Mouse (Mus musculus) forebrain, postnatal 0 days (tissue): ENCODE results near the gene Ttc16. TPM values are rescaled to one million over a fixed set of nuclear protein-coding genes. Genes with fewer than 3 reads are reported as not detected.

Experiments
- ATAC-seq: fragments of 200-750 bp; cut with Nextera tagmentation; 2 replicates; pipeline ENCODE4 v1.8.0; 2017; ENCODE audit warnings: mild to moderate bottlenecking, moderate library complexity
- DNase-seq: peaks from one replicate; pipeline ENCODE4 v3.0.0-alpha.2; 2015
- H3K27ac ChIP-seq: fragments of 300-500 bp; sonication (generic); 2 replicates; pipeline ENCODE4 v1.5.1; 2014; ENCODE audit warnings: low read depth, mild to moderate bottlenecking, antibody characterized with exemption, low read length, moderate library complexity, mixed read lengths
- H3K27me3 ChIP-seq: fragments of 300-500 bp; sonication (generic); 2 replicates; pipeline ENCODE4 v1.6.1; 2014; ENCODE audit warnings: mild to moderate bottlenecking, low read length, mixed read lengths; ENCODE audit not compliant: insufficient read depth
- H3K36me3 ChIP-seq: fragments of 300-500 bp; sonication (generic); 2 replicates; pipeline ENCODE4 v1.6.1; 2014; ENCODE audit warnings: mild to moderate bottlenecking, moderate library complexity; ENCODE audit not compliant: insufficient read depth
- H3K4me1 ChIP-seq: fragments of 300-500 bp; sonication (generic); 2 replicates; pipeline ENCODE4 v1.6.1; 2014; ENCODE audit warnings: antibody characterized with exemption; ENCODE audit not compliant: insufficient read depth
- H3K4me2 ChIP-seq: fragments of 300-500 bp; sonication (generic); 2 replicates; pipeline ENCODE4 v1.6.1; 2014; ENCODE audit warnings: low read depth, mild to moderate bottlenecking, moderate library complexity
- H3K4me3 ChIP-seq: fragments of 300-500 bp; sonication (generic); 2 replicates; pipeline ENCODE4 v1.5.1; 2014; ENCODE audit warnings: low read depth, low read length, mixed read lengths
- H3K9ac ChIP-seq: fragments of 300-500 bp; sonication (generic); 2 replicates; pipeline ENCODE4 v1.6.1; 2014; ENCODE audit warnings: mild to moderate bottlenecking
- H3K9me3 ChIP-seq: fragments of 300-500 bp; sonication (generic); 2 replicates; pipeline ENCODE4 v1.6.1; 2016; ENCODE audit warnings: low read length
- CTCF ChIP-seq: sonication (generic); IDR thresholded peaks from 2 replicates; pipeline ENCODE4 v1.5.1; 2016; ENCODE audit warnings: antibody characterized with exemption, control low read depth, low read depth
- WGBS: fragments of 180-500 bp; shearing (Covaris S2); extraction: QIAGEN DNeasy Blood & Tissue Kit; methylation state at CpG from one replicate; pipeline ENCODE4 v1.1.7; 2014; 5-methylcytosine and 5-hydroxymethylcytosine counted together
- polyA plus RNA-seq: library from polyadenylated mRNA; unstranded; fragments of >200 nt; fragmentation: Nextera tagmentation; extraction: Ambion mirVana; gene quantifications from 2 replicates; pipeline ENCODE4 v1.2.1, GENCODE M21; 2015
- total RNA-seq: library from RNA; depleted of rRNA; stranded (reverse); fragments of >200 nt; gene quantifications from 2 replicates; pipeline ENCODE4 v1.2.3, GENCODE M21; 2014

Ttc16 gene
- total and polyA plus RNA-seq, 2 experiments from 2014 or later = 1.00 to 1.2 TPM

DNA sequence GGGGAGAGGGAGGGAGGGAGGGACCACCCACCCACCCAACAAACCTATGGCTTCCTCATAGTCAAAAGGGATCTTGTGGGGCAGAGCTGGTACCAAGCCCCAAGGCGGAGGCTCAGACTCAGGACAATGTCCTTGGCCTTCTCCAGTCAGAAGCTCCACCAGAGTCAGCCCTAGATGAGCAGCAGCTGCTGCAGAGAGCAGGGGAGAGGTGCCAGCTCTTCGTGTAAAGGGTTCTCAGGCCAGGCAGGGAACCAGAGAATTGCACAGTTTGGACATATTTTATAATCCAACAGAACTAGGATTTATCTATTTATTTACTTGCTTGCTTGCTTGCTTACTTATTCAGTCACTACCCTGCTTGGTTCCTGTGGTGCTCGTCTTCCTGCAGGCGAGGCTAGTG lies 36.1 kb downstream of the Ttc16 start:
- H3K27ac ChIP-seq = no peak overlapping the region
- no peaks in the 10 kb centered on the region for H3K27me3 ChIP-seq
- no peak for TF ChIP-seq CTCF
- peaks cover 2% of the 10 kb centered on the region; the same call in 1 of the 2 replicates for H3K36me3 ChIP-seq
- H3K4me2 ChIP-seq = no peak overlapping the region
- ATAC-seq (no peak), DNase-seq (no peak)
- H3K9me3 ChIP-seq = no peaks in the 10 kb centered on the region
- 64% methylated on average over 4 of the region's 4 CpGs for WGBS
- H3K4me1 ChIP-seq = peaks cover 8% of the 10 kb centered on the region; the same call in 1 of the 2 replicates
- H3K4me3 ChIP-seq = no peak overlapping the region
- H3K9ac ChIP-seq = no peak overlapping the region

- ATAC-seq = no peak
- no peaks in the 10 kb centered on the region for H3K36me3 ChIP-seq
Measured at GRCm38 (mm10) chr2:32737008-32737407, 38.4 kb downstream of the Ttc16 start.

DNA sequence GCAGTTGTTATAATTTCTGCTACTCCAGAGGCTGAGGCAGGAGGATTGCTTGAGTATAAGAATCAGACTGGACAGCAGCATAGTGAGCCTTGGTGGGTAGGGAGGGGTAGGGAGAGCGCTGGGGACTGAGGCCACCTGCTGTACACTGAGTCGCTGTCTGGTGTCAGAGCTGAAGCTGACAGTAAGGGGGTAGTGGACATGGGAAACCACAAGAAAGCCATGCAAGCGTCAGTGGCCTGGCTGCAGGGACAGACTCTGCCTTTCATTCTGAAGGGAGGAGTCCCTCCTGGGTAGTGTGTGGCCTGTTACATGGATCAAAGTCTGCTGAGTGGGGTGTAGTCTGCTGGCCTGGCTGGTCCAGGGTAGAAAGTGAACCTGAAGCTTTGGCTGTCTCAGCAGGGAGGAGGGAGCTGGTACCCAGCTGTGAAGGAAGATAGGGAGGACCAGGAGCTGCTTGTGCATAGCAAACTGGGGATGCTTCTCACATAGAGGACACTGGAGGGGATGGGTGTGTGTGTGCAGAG lies 39.1 kb downstream of the Ttc16 start:
- peaks cover 8% of the 10 kb centered on the region; the same call in 1 of the 2 replicates for H3K4me1 ChIP-seq

More at GRCm38 (mm10) chr2:32737008-32737407, 38.4 kb downstream of the Ttc16 start:
- Histone ChIP-seq H3K4me2 (no peak overlapping the region), H3K4me3 (no peak overlapping the region), H3K9ac (no peak overlapping the region), H3K9me3 (no peaks in the 10 kb centered on the region), H3K4me1 (peaks cover 8% of the 10 kb centered on the region; the same call in 1 of the 2 replicates), H3K27ac (no peak overlapping the region), H3K27me3 (no peaks in the 10 kb centered on the region)
- TF ChIP-seq CTCF = 0 out of 2 replicates have a peak, but pooled peaks have one; percentile 3
- no peak for DNase-seq
- WGBS = 54% methylated on average over 6 of the region's 6 CpGs

GRCm38 (mm10) chr2:32734933-32735332 lies 40.5 kb downstream of the Ttc16 start:
- H3K9ac ChIP-seq = no peak overlapping the region
- H3K36me3 ChIP-seq = no peaks in the 10 kb centered on the region
- H3K9me3 ChIP-seq = no peaks in the 10 kb centered on the region
- H3K4me3 ChIP-seq = no peak overlapping the region
- H3K27ac ChIP-seq = no peak overlapping the region
- WGBS = 68% methylated on average over 4 of the region's 4 CpGs
- no peak for TF ChIP-seq CTCF
- no peak overlapping the region for H3K4me2 ChIP-seq
- DNase-seq = no peak
- H3K4me1 ChIP-seq = peaks cover 3% of the 10 kb centered on the region; the same call in 1 of the 2 replicates
- no peak for ATAC-seq
- H3K27me3 ChIP-seq = no peaks in the 10 kb centered on the region

More for the DNA sequence above, 39.1 kb downstream of the Ttc16 start:
- Histone ChIP-seq H3K4me3 (no peak overlapping the region), H3K36me3 (no peaks in the 10 kb centered on the region), H3K4me2 (no peak overlapping the region), H3K9me3 (no peaks in the 10 kb centered on the region), H3K9ac (no peak overlapping the region), H3K27me3 (no peaks in the 10 kb centered on the region), H3K27ac (no peak overlapping the region)
- TF ChIP-seq CTCF = no peak
- DNase-seq = no peak
- WGBS = 42% methylated on average over 3 of the region's 3 CpGs
- no peak for ATAC-seq

DNA sequence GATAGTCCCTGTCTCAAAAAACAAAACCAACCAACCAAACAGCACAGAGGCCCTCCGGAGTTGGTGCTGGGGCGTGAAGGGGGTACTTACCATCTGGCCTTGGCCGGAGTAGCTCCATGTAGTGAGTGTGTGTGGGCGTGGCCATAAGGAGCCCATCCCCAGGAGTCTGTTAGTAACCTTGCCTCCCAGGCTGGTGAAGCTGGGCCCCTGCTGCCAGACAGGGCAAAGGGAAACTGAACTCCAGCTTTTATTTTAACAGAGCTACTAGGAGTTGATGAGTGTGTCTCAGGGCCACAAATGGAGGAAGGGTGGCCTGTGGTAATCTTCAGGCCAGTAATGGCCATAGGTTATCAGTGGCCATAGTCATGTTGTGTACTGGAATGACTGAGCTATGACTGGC lies 41.0 kb downstream of the Ttc16 start:
- H3K9ac ChIP-seq = no peak overlapping the region
- no peak for TF ChIP-seq CTCF
- H3K27me3 ChIP-seq = no peaks in the 10 kb centered on the region
- no peaks in the 10 kb centered on the region for H3K9me3 ChIP-seq
- H3K4me2 ChIP-seq = no peak overlapping the region
- no peak overlapping the region for H3K4me3 ChIP-seq
- DNase-seq (no peak), ATAC-seq (no peak)
- H3K27ac ChIP-seq = no peak overlapping the region
- no peaks in the 10 kb centered on the region for H3K36me3 ChIP-seq
- no peaks in the 10 kb centered on the region for H3K4me1 ChIP-seq
- WGBS = 48% methylated on average over 4 of the region's 4 CpGs

GRCm38 (mm10) chr2:32732695-32733094 lies 42.7 kb downstream of the Ttc16 start:
- TF ChIP-seq CTCF = no peak
- DNase-seq = no peak
- 60% methylated on average over 6 of the region's 6 CpGs for WGBS
- Histone ChIP-seq H3K4me1 (no peaks in the 10 kb centered on the region), H3K36me3 (no peaks in the 10 kb centered on the region), H3K27ac (no peak overlapping the region), H3K9ac (no peak overlapping the region), H3K4me2 (no peak overlapping the region), H3K4me3 (no peak overlapping the region), H3K27me3 (no peaks in the 10 kb centered on the region), H3K9me3 (no peaks in the 10 kb centered on the region)
- ATAC-seq = no peak

DNA sequence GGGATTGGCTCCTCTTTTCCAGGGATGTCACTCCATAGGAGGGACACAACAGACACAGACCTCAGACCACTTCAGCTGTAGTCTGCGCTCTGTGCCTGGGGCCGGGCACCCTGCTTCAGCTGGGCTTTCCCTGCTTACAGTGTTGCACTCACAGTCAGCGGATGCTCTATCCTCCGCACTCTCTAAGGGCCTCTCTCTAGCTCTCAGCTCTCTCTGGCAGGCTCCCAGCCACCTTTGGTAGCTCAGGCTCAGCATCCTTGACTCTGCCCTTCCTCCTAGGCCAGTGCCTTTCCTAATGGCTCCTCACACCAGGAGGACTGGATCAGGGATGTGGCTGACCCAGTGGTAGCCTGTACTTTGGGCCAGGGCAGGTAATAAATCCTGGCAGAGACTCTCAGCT lies 43.5 kb downstream of the Ttc16 start:
- Histone ChIP-seq H3K27ac (no peak overlapping the region), H3K27me3 (no peaks in the 10 kb centered on the region), H3K4me3 (no peak overlapping the region), H3K9ac (no peak overlapping the region), H3K36me3 (no peaks in the 10 kb centered on the region), H3K4me2 (no peak overlapping the region), H3K4me1 (no peaks in the 10 kb centered on the region), H3K9me3 (no peaks in the 10 kb centered on the region)
- no peak for TF ChIP-seq CTCF
- DNase-seq = no peak
- no peak for ATAC-seq
- 79% methylated on average over 4 of the region's 4 CpGs for WGBS
